Mouse (Mus musculus) embryo, embryonic 11.5 days (tissue): Measurements from ENCODE around the gene Nars2.
"Not testable (repeated sequence)": the region's sequence is repeated elsewhere in the genome, so short reads cannot be mapped to it uniquely, and the experiment has no call there.

Experiments
- DNase-seq: peaks from one replicate; pipeline ENCODE4 v3.0.0-alpha.2; 2012; ENCODE audit warnings: low read depth, low spot score

Nars2 gene

GRCm38 (mm10) chr7:96951281-96952051, at the start of gene Nars2:
Gene Nars2 (plus strand): TSS chr7:96951505.
- peak; percentile 97 for DNase-seq

DNA sequence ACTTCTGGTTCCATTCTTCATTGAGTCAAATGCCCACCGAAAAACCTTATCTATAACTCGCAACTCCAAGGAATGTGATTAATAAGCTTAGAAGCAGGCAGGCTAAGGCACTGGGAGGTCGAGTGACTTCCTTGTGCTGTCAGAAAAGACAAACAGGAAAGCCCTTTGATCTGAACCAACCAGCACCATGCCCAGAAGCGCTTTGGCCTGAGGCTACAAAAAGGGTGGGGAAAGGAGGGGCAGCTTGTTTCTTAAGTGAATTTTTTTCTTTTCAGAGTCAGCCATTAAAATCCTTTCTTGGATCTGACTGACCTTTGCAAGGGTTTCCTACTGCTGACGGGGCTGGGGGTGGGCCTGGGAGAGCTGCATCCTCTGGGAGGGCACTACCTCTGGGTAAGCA, 49.1 kb upstream of the Nars2 start:
- DNase-seq, result no peak

GRCm38 (mm10) chr7:96903088-96903985, 48.0 kb upstream of the Nars2 start:
- DNase-seq, result no peak

GRCm38 (mm10) chr7:96904442-96904841, 46.9 kb upstream of the Nars2 start:
- no peak for DNase-seq

- no peak for DNase-seq
These were observed 46.4 kb upstream of the Nars2 start for GRCm38 (mm10) chr7:96904936-96905335.

DNA sequence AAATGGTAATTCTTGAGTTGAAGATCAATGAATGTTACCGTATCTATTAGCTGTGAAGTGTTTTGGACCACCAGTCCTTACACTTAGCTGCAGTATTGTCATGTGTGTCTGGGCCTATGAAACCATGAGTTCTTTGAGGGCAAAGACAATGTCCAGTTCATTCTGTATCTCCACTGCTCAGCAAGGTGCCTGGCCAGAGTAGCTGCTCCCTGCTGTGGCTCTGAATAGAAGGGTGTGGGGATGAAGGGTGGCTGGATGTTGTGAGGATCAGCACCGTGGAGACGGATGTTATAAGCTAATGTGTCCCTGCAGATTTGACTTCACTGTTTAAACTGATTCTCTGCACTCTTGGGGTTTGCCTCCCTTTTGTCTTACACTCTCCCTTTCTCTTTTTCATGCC, 45.9 kb upstream of the Nars2 start:
- DNase-seq, result no peak

- no peak for DNase-seq
These were observed 45.1 kb upstream of the Nars2 start for GRCm38 (mm10) chr7:96906216-96906615.

- no peak for DNase-seq
These were observed 43.2 kb upstream of the Nars2 start for GRCm38 (mm10) chr7:96907971-96908680.

DNA sequence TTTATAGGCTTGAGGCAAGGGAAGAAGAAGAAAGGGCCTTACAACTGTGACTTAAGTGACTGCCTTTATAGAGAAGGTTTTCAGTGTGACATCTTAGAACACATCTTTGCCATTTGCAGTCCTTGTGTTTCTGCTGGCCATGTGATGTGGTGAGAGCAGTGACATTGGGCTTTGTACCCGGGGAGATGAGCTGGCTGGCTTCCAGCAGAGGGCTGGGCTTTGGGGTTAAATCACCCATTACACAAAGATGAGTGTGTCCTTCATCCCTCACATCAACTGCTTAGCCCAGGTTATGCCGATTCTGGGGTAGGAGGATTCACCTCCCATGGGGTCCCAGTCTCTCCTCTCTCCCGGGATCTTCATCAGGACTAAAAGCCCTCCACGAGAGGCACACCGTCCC, 41.4 kb upstream of the Nars2 start:
- DNase-seq, result no peak

DNA sequence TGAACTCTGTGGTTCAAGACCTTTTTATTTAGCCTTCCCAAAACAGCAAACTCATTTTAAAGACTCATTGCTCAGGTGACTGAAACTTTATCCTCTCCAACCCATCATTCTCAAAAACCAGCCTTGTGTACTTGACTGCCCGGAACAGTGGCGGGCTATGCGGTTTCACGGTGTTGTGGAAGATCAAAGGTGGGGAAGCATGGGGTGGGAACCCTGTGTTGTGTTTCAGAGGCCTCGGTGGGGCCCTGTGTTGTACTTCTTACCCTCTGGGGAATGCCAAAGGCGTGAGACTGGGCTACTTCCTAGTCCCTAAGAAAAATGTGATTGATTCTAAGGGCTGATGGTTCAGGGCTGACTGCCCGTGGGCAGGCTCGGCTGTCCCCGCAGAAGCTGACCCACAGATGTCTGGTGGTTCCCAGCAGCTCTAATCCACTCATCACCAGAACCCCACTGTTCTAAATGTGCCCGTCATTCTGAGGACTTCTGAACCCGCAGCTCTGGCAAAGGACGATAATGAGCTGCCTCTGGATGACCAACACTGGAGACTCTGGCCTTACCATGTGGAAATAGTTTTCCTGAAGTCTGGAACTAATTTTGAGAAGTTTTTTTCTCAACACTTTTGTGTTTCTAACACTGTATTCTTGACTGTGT, 40.9 kb upstream of the Nars2 start:
- no peak for DNase-seq

DNA sequence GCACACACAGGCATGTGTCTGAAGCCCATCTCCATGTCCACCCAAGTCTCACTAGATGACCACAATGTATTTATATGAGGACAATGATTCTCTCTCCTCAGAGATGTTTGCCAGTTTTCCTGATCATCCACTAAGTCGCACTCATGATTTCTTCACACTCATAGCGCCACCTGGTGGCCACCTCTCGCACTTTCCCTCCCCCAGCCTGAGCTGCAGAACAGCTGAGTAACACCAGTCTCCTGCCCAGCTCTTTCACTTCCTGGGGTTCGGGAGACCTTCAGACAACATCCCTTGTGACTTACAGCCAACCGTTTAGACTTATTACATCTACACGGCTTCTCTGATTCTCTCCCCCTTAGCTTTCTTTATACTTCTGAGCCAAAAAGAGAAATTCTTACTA, 37.3 kb upstream of the Nars2 start:
- peak; percentile 74 for DNase-seq

GRCm38 (mm10) chr7:96915452-96916105, 35.7 kb upstream of the Nars2 start:
- peak; percentile 70 for DNase-seq

- DNase-seq, result no peak
These were observed 30.7 kb upstream of the Nars2 start for GRCm38 (mm10) chr7:96920447-96921095.

GRCm38 (mm10) chr7:96922927-96923326, 28.4 kb upstream of the Nars2 start:
- no peak for DNase-seq

GRCm38 (mm10) chr7:96943715-96944377, 7.5 kb upstream of the Nars2 start:
- no peak for DNase-seq

DNA sequence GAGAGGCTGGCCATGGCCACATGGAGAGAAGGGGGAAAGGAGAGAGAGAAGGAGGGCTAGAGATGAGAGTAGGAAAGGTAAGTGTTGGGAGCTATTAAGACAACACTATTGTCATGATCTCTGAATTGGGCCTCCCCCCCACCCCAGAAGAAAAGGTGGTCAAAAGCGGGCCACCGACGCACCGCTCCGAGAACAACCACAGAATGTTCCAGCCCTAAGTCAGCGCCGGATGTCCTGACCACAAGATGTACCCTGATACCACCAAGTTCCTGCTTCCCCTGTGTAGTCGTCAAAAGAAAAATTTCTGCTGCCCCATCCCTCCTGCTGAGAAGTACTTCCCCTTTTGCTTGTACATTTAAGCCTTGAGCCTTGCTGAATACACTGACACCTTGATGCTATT, 4.8 kb upstream of the Nars2 start:
- DNase-seq, result not testable (repeated sequence)

DNA sequence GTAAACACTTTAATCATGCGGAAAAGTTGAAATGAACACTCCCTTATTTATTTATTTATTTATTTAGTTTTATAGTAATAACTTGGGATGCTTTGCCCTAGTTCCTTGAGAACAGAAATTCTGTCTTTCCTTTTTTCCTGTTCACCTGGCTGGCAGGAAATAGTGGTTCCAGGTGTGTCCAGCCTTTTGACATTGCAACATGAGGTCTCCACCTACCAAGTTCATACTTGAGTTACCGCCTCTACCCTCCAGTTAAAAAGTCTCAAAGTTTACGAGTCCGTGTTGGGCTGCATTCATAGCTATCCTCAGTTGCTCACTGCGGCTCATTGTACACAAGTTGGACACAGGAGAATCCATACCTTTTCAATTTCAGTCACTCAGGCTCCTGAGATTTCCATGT, 789 bp downstream of the Nars2 start:
- no peak for DNase-seq

DNA sequence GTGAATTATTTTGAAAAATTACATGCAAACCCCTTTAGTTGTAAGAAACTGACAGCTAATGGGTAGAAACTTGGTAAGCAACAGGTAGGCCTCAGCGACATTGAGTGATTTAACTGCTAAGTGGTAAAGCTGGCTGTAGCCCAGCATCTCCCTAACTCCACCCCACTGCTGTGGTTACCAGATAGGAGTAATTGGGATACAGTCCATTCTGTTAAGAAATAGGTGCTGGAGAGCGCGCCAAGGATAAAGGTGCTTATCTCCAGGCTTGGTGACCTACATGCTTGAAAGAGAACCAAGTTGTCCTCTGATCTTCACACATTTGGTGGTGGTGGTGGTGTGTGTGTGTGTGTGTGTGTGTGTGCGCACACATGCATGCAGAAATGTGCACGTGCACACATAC, 7.9 kb downstream of the Nars2 start:
- no peak for DNase-seq

- no peak for DNase-seq
These were observed 15.9 kb downstream of the Nars2 start for GRCm38 (mm10) chr7:96967188-96967587.

- peak; percentile 48 for DNase-seq
These were observed 19.1 kb downstream of the Nars2 start for GRCm38 (mm10) chr7:96970359-96970758.
